ENCODE assay signal across 15 mouse cellular contexts in the genomic region with DNA sequence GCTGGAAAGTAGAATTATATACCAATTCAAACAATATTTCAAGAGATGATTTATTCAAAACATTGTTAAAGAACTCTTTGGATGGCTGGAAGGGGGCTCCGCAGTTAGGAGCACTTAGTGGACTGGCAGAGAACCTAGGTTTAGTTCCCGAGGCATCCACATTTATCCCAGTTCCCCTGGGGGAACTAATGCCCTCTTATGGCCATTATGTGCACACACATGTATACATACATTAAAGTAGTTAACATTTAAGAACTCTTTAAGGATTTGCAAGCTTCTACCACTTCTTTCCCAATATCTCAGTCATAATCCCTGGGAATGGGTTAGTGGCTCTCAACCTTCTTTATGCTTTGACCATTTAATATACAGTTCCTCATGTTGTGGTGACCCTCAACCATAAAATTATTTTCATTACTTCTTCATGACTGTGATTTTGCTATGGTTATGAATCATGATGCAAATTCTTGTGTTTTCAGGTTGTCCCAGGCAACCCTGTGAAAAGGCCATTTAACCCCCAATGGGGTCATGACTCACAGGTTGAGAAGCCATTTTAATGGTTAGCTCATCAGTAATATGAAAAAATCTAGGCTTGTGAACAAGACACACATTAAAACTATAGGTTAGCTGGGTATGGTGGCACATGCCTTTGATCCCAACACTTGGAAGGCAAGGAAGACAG. TPM values are rescaled to one million over a fixed set of nuclear protein-coding genes. Genes with fewer than 3 reads are reported as not detected.
DNase-seq lines count a peak whose midpoint lies in the region; ATAC-seq and TF ChIP-seq lines count a peak whose summit lies in the region.
"Had no signal": no experiment of that assay in that cellular context is flagged by ENCODE, and none has a peak within 500 bp of the region (broad histone marks: within the 10 kb centered on the region; RNA-seq: fewer than 3 reads in every experiment).

No protein-coding gene starts in this region.

- H3K9ac ChIP-seq in kidney, postnatal 0 days (ENCODE audit: low read depth, low read length), result no peak overlapping the region
- H3K9ac ChIP-seq: hindbrain, embryonic 15.5 days; limb, embryonic 13.5 days; lung, embryonic 15.5 days; neural tube, embryonic 15.5 days had no signal

- no peaks in the 10 kb centered on the region for H3K36me3 ChIP-seq in kidney, postnatal 0 days (ENCODE audit: insufficient read depth, low read length)
- H3K36me3 ChIP-seq: hindbrain, embryonic 15.5 days; limb, embryonic 13.5 days; lung, embryonic 15.5 days; neural tube, embryonic 15.5 days had no signal

- DNase-seq in kidney, postnatal 0 days (ENCODE audit: low spot score), result peak; percentile 25
- no peak for DNase-seq in kidney, adult 18-20 months
- DNase-seq in retina, postnatal 1 day, result peak; percentile 22
- no peak for DNase-seq in retina, embryonic 14.5 days (ENCODE audit: low spot score)
- DNase-seq in R1 (ENCODE audit: low read depth, low spot score), result peak; percentile 15
- no peak for DNase-seq in kidney, postnatal 36 days
- DNase-seq: adrenal gland, postnatal 25 days; cerebellum, adult 9-10 months; thymus, postnatal 36 days had no signal

- H3K27ac ChIP-seq in kidney, postnatal 0 days, result no peak overlapping the region
- H3K27ac ChIP-seq: hindbrain, embryonic 15.5 days; limb, embryonic 13.5 days; lung, embryonic 15.5 days; neural tube, embryonic 15.5 days had no signal

- H3K9me3 ChIP-seq in kidney, postnatal 0 days (replicated peaks; ENCODE audit: low read length), result no peaks in the 10 kb centered on the region
- H3K9me3 ChIP-seq: hindbrain, embryonic 15.5 days; limb, embryonic 13.5 days; lung, embryonic 15.5 days; megakaryocyte, embryonic 14.5 days; neural tube, embryonic 15.5 days had no signal

- H3K4me2 ChIP-seq in kidney, postnatal 0 days (ENCODE audit: low read length), result no peak overlapping the region
- H3K4me2 ChIP-seq: hindbrain, embryonic 15.5 days; limb, embryonic 13.5 days; lung, embryonic 15.5 days; neural tube, embryonic 15.5 days had no signal

- H3K4me3 ChIP-seq in kidney, postnatal 0 days (replicated peaks; ENCODE audit: low read depth, low read length), result no peak overlapping the region
- H3K4me3 ChIP-seq: hindbrain, embryonic 15.5 days; limb, embryonic 13.5 days; lung, embryonic 15.5 days; megakaryocyte, embryonic 14.5 days; neural tube, embryonic 15.5 days had no signal

- no peaks in the 10 kb centered on the region for H3K27me3 ChIP-seq in kidney, postnatal 0 days (ENCODE audit: insufficient read depth, low read length)
- H3K27me3 ChIP-seq: hindbrain, embryonic 15.5 days; limb, embryonic 13.5 days; lung, embryonic 15.5 days; neural tube, embryonic 15.5 days had no signal

- ATAC-seq in kidney, postnatal 0 days (replicated peaks; ENCODE audit: low FRiP score, low read depth), result no peak
- ATAC-seq in frontal cortex, adult (ENCODE audit: low TSS enrichment), result no peak

- WGBS in kidney, postnatal 0 days, result 64% methylated on average over 2 of the region's 2 CpGs

- TF ChIP-seq CTCF in kidney, postnatal 0 days (IDR thresholded peaks at IDR 0.05; ENCODE audit: low read depth), result peak; percentile 48; the same call in 1 of the 2 replicates

- no peaks in the 10 kb centered on the region; the same call in 1 of the 2 replicates for H3K4me1 ChIP-seq in kidney, postnatal 0 days (replicated peaks; ENCODE audit: insufficient read depth, low read length)
- H3K4me1 ChIP-seq: hindbrain, embryonic 15.5 days; limb, embryonic 13.5 days; lung, embryonic 15.5 days; megakaryocyte, embryonic 14.5 days; neural tube, embryonic 15.5 days had no signal

RNA-seq across cellular contexts. Expression of a gene that starts 27.2 kb away (rescaled TPM):
- polyA plus RNA-seq in kidney, postnatal 0 days (2015; fragmentation: Nextera tagmentation; extraction: Ambion mirVana), result 20.0 and 20.4 TPM in 2 replicates

Comparison
In these comparisons a context has a peak if more than half of its experiments do, and no peak if none do; other contexts are left out.
1. DNase-seq: peak in kidney, postnatal 0 days (single experiment), retina, postnatal 1 day (single experiment) and R1 (single experiment); none in kidney, adult 18-20 months (single experiment), retina, embryonic 14.5 days (single experiment) and kidney, postnatal 36 days (0 of 2).